Mouse (Mus musculus): Measurements from ENCODE around the gene Stk33. TPM values are rescaled to one million over a fixed set of nuclear protein-coding genes. Genes with fewer than 3 reads are reported as not detected.
"Not testable (repeated sequence)": the region's sequence is repeated elsewhere in the genome, so short reads cannot be mapped to it uniquely, and the experiment has no call there.

Gene Stk33
- polyA plus RNA-seq, 1 experiment: 0.08 TPM

DNA sequence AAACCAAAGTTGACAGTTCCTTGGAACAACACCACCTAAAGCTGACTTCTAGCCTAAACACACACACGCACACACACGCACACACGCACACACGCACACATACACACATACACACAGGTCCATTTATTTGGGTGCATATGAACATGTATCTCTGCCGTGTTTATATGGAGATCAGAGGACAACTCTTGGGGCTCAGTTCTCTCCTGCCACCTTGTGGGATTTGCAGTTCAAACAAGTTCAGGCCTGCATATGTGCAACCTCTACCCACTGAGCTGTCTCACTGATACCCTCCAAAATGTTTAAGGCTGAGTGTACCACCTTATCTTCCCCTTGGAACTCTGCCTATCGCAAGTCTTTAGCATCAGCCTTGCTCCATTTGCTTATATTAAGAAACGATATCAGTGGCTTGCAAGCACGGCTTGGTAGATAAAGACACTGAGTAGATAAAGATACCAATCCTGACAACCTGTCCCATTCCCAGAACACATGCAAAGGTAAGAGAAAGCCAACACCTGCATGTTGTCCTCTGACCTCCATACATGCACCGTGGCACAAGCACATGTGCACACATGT, 1.9 kb upstream of the Stk33 start:
- no peak overlapping the region for H3K27ac ChIP-seq (ENCODE audit: insufficient read depth, low read depth, low read length)
- TF ChIP-seq CTCF (conservative IDR thresholded peaks at IDR 0.05; ENCODE audit: insufficient read depth, insufficient read length, low read depth, low read length): no peak
- no peak for TF ChIP-seq POLR2A (IDR thresholded peaks at IDR 0.05; ENCODE audit: low read depth, low read length)
- no peak for DNase-seq
- no peaks in the 10 kb centered on the region for H3K36me3 ChIP-seq (ENCODE audit: control insufficient read depth, insufficient read depth, low read length)
- no peaks in the 10 kb centered on the region; the same call in 1 of the 2 replicates for H3K4me1 ChIP-seq (ENCODE audit: control insufficient read depth, insufficient read depth, low read length)
- WGBS: 86% methylated on average over 9 of the region's 9 CpGs
- no peaks in the 10 kb centered on the region; the same call in 1 of the 2 replicates for H3K27me3 ChIP-seq (replicated peaks; ENCODE audit: control insufficient read depth, insufficient read depth, low read length)
- no peak overlapping the region for H3K4me3 ChIP-seq (ENCODE audit: insufficient read depth, low read depth, low read length)

DNA sequence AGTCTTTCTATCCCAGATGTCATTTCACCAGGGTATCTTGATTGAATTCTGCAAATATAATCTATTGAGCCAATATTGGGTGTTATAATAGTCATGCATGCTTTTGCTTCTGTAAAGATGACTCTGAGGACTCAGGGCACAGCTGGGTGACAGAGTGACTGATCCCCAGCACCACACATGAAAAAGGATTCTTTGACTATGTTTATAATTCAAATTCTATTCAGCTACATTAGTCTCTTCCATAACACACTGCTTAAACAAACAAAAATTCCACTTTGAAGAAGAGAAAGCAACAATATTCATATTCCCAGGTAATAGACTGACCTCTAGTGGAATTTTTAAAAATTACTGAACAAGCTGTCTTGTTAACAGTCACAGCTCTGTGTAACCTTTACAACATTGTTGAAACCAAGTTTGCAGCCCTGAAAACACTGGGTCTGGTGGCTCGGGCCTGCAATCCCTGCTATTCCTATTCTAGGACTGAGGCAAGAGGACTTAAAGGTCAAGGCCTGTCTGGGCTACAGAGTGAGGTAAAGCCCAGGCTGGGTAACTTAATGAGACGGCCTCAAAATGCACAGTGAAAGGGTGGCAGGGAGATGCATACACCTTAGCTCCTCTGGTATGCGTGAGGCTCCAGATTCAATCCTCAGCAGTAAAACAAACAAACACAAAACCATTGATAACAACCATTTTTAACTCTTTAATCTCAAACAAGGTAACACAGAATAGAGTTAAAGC, 14.3 kb downstream of the Stk33 start:
- H3K36me3 ChIP-seq (ENCODE audit: control insufficient read depth, insufficient read depth, low read length): no peaks in the 10 kb centered on the region
- 64% methylated on average over 3 of the region's 3 CpGs for WGBS
- no peak overlapping the region for H3K4me3 ChIP-seq (ENCODE audit: insufficient read depth, low read depth, low read length)
- peak; percentile 7 for DNase-seq
- H3K27me3 ChIP-seq (replicated peaks; ENCODE audit: control insufficient read depth, insufficient read depth, low read length): no peaks in the 10 kb centered on the region; the same call in 1 of the 2 replicates
- H3K27ac ChIP-seq (ENCODE audit: insufficient read depth, low read depth, low read length): no peak overlapping the region
- TF ChIP-seq CTCF (conservative IDR thresholded peaks at IDR 0.05; ENCODE audit: insufficient read depth, insufficient read length, low read depth, low read length) (0 out of 2 replicates have a peak, but pooled peaks have one; percentile 3), POLR2A (IDR thresholded peaks at IDR 0.05; ENCODE audit: low read depth, low read length) (no peak)
- H3K4me1 ChIP-seq (ENCODE audit: control insufficient read depth, insufficient read depth, low read length): no peaks in the 10 kb centered on the region

DNA sequence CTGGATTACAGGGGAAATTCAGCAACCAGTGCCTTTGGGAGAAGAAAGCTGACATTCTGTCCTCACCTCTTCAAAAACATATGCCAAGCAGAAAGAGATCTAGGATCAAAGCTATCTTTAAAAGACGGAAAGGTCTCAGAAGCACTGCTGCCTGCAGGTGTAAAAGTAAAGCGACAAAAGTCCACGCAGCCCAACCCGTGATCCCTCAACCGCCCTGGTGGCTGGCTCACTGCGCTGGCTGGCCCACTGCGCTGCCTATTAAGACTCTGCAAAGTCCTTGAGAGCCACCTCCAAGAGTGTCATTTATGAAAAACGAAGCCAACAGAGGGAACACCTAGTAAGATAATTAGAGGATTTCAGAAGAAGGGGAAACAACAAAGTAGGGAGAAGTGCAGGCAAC, 16.1 kb downstream of the Stk33 start:
- H3K27me3 ChIP-seq (replicated peaks; ENCODE audit: control insufficient read depth, insufficient read depth, low read length): no peaks in the 10 kb centered on the region; the same call in 1 of the 2 replicates
- TF ChIP-seq CTCF (conservative IDR thresholded peaks at IDR 0.05; ENCODE audit: insufficient read depth, insufficient read length, low read depth, low read length): no peak
- no peak for TF ChIP-seq POLR2A (IDR thresholded peaks at IDR 0.05; ENCODE audit: low read depth, low read length)
- no peaks in the 10 kb centered on the region for H3K4me1 ChIP-seq (ENCODE audit: control insufficient read depth, insufficient read depth, low read length)
- H3K4me3 ChIP-seq (ENCODE audit: insufficient read depth, low read depth, low read length): no peak overlapping the region
- WGBS: 87% methylated on average over 8 of the region's 8 CpGs
- H3K27ac ChIP-seq (ENCODE audit: insufficient read depth, low read depth, low read length): no peak overlapping the region
- no peaks in the 10 kb centered on the region for H3K36me3 ChIP-seq (ENCODE audit: control insufficient read depth, insufficient read depth, low read length)
- DNase-seq: no peak

DNA sequence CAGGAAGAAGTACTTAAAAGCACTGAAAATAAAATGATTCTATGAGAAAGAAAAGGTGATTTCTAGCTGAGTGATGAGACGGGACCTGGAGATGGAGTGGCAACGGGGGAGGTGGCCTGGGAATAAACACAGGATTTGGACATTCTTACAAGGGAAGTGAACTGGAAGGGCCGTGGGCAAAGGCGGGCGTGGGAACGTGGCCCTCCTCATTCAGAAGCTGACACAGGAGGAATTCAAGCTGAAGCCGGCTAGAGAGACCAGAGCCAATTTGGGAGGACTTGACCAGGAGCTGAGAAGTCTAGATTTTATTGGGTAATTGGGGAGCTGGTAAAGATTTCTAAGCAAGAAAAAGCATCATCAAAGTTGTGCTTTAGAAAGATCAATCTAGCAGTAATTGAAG, 33.4 kb downstream of the Stk33 start:
- no peaks in the 10 kb centered on the region for H3K4me1 ChIP-seq (ENCODE audit: control insufficient read depth, insufficient read depth, low read length)
- no peak overlapping the region for H3K27ac ChIP-seq (ENCODE audit: insufficient read depth, low read depth, low read length)
- TF ChIP-seq POLR2A (IDR thresholded peaks at IDR 0.05; ENCODE audit: low read depth, low read length) (no peak), CTCF (conservative IDR thresholded peaks at IDR 0.05; ENCODE audit: insufficient read depth, insufficient read length, low read depth, low read length) (no peak)
- 52% methylated on average over 7 of the region's 7 CpGs for WGBS
- H3K36me3 ChIP-seq (ENCODE audit: control insufficient read depth, insufficient read depth, low read length): no peaks in the 10 kb centered on the region
- no peaks in the 10 kb centered on the region; the same call in 1 of the 2 replicates for H3K27me3 ChIP-seq (replicated peaks; ENCODE audit: control insufficient read depth, insufficient read depth, low read length)
- no peak overlapping the region for H3K4me3 ChIP-seq (ENCODE audit: insufficient read depth, low read depth, low read length)
- DNase-seq: no peak

DNA sequence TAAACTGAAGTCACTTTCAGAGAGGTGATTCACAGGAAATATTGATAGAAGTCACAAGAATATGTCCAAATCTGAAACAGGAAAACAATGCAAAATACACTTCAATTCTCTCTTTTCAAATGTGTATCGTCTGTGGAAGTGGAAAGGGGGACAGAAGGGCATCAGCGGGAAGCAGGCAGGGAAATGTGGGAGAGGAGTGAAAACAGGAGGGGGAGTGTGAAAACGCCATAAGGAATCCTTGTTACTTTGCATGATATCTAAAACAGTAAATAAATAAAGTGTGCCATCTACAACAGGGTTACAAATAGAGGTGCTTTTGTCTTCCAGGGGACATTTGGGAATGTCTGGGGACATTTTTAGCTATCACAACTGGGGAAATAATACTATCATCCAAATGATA, 39.6 kb downstream of the Stk33 start:
- Histone ChIP-seq H3K27ac (ENCODE audit: insufficient read depth, low read depth, low read length) (no peak overlapping the region), H3K4me3 (ENCODE audit: insufficient read depth, low read depth, low read length) (no peak overlapping the region), H3K27me3 (replicated peaks; ENCODE audit: control insufficient read depth, insufficient read depth, low read length) (no peaks in the 10 kb centered on the region), H3K4me1 (ENCODE audit: control insufficient read depth, insufficient read depth, low read length) (no peaks in the 10 kb centered on the region), H3K36me3 (ENCODE audit: control insufficient read depth, insufficient read depth, low read length) (no peaks in the 10 kb centered on the region)
- no peak for TF ChIP-seq POLR2A (IDR thresholded peaks at IDR 0.05; ENCODE audit: low read depth, low read length)
- no peak for TF ChIP-seq CTCF (conservative IDR thresholded peaks at IDR 0.05; ENCODE audit: insufficient read depth, insufficient read length, low read depth, low read length)
- no peak for DNase-seq
- WGBS: 54% methylated on average over 3 of the region's 3 CpGs

DNA sequence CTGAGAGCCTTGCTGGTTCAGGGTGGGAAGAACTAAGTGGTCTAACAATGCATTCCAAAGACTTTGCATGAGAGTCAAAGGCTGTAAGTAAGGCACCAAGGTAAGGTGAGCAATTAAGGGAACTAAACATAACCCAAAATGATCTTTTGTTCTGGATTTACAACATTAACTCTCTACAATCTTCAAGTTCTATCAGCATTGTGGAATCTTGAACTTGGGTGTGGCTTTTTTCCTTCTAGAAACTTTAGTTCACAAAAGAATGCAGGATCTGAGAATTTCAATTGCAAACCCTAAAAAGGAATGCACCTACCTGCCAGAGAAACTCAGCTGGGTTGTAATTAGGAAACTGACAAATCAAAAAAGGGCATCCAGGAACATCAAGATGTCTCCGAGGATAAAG, 57.8 kb downstream of the Stk33 start:
- TF ChIP-seq CTCF (conservative IDR thresholded peaks at IDR 0.05; ENCODE audit: insufficient read depth, insufficient read length, low read depth, low read length) (no peak), POLR2A (IDR thresholded peaks at IDR 0.05; ENCODE audit: low read depth, low read length) (no peak)
- no peaks in the 10 kb centered on the region for H3K36me3 ChIP-seq (ENCODE audit: control insufficient read depth, insufficient read depth, low read length)
- DNase-seq: no peak
- WGBS: 64% methylated on average over 1 of the region's 1 CpGs
- H3K4me1 ChIP-seq (ENCODE audit: control insufficient read depth, insufficient read depth, low read length): no peaks in the 10 kb centered on the region
- H3K4me3 ChIP-seq (ENCODE audit: insufficient read depth, low read depth, low read length): no peak overlapping the region
- no peaks in the 10 kb centered on the region for H3K27me3 ChIP-seq (replicated peaks; ENCODE audit: control insufficient read depth, insufficient read depth, low read length)
- no peak overlapping the region for H3K27ac ChIP-seq (ENCODE audit: insufficient read depth, low read depth, low read length)

DNA sequence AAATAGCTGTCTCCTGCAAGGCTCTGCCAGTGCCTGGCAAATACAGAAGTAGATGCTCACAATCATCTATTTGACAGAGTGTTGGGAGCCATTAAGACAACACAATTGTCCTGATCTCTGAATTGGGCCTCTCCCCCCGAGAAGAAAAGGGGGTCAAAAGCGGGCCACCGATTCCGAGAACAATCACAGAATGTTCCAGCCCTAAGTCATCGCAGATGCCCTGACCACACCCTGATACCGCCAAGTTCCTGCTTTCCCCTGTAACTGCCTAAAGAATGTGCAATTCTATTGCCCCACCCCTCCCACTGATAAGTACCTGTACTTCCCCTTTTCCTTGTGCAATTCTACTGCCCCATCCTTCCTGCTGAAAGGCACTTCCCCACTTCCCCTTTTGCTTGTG, 65.3 kb downstream of the Stk33 start:
- not testable (repeated sequence) for H3K36me3 ChIP-seq (ENCODE audit: control insufficient read depth, insufficient read depth, low read length); H3K4me1 ChIP-seq (ENCODE audit: control insufficient read depth, insufficient read depth, low read length); H3K27ac ChIP-seq (ENCODE audit: insufficient read depth, low read depth, low read length); H3K4me3 ChIP-seq (ENCODE audit: insufficient read depth, low read depth, low read length); H3K27me3 ChIP-seq (replicated peaks; ENCODE audit: control insufficient read depth, insufficient read depth, low read length); DNase-seq
- 97% methylated on average over 6 of the region's 6 CpGs for WGBS
